Mouse (Mus musculus) granulocyte monocyte progenitor cell, adult 5-6 weeks (primary cell): ENCODE data around the gene Hsd3b6. TPM values are rescaled to one million over a fixed set of nuclear protein-coding genes. Genes with fewer than 3 reads are reported as not detected.

Experiments
- total RNA-seq, 2 experiments: library from RNA; stranded (forward) in 1 of 2; stranded (reverse) in 1 of 2; fragments of 200-712, 200-1000 nt in 1 of 2; fragments of >200 nt in 1 of 2; fragmentation: Nextera tagmentation in 1 of 2; gene quantifications; 2 replicates each; pipeline ENCODE4 v1.2.3; 2014 to 2017

Gene Hsd3b6
- total RNA-seq, 2 experiments from 2014 or later, result not detected

Other genes starting within 250 kb of the Hsd3b6 start
- gene Gm10681, start 225.6 kb downstream of the Hsd3b6 start, total RNA-seq (2014; fragmentation: Nextera tagmentation), result not detected in 2 replicates
- not detected in 2 replicates for gene Gm10681, start 225.6 kb downstream of the Hsd3b6 start, total RNA-seq (2017)
- gene Hsd3b5, start 184.2 kb downstream of the Hsd3b6 start, total RNA-seq (2014; fragmentation: Nextera tagmentation), result not detected in 2 replicates
- gene Hsd3b5, start 184.2 kb downstream of the Hsd3b6 start, total RNA-seq (2017), result not detected in 2 replicates
- not detected in 2 replicates for gene Hsd3b2, start 89.9 kb downstream of the Hsd3b6 start, total RNA-seq (2014; fragmentation: Nextera tagmentation)
- gene Hsd3b2, start 89.9 kb downstream of the Hsd3b6 start, total RNA-seq (2017), result not detected in 2 replicates
- gene Hsd3b3, start 51.3 kb downstream of the Hsd3b6 start, total RNA-seq (2014; fragmentation: Nextera tagmentation), result not detected in 2 replicates
- gene Hsd3b3, start 51.3 kb downstream of the Hsd3b6 start, total RNA-seq (2017), result not detected in 2 replicates
- not detected in 2 replicates for gene Hsd3b1, start 45.4 kb upstream of the Hsd3b6 start, total RNA-seq (2014; fragmentation: Nextera tagmentation)
- gene Hsd3b1, start 45.4 kb upstream of the Hsd3b6 start, total RNA-seq (2017), result not detected in 2 replicates
- not detected in 2 replicates for gene Hao2, start 78.8 kb upstream of the Hsd3b6 start, total RNA-seq (2014; fragmentation: Nextera tagmentation)
- not detected in 2 replicates for gene Hao2, start 78.8 kb upstream of the Hsd3b6 start, total RNA-seq (2017)